Mouse (Mus musculus) fibroblast of lung, adult 2 months (primary cell): ENCODE data around the gene Ptov1.
"Not testable (repeated sequence)": the region's sequence is repeated elsewhere in the genome, so short reads cannot be mapped to it uniquely, and the experiment has no call there.

ENCODE experiments used
- DNase-seq: peaks from one replicate; pipeline ENCODE4 v3.0.0-alpha.2; 2011; ENCODE audit warnings: low read depth

Ptov1 gene

GRCm38 (mm10) chr7:44888256-44889105 is 18.9 kb upstream of the Ptov1 start:
- no peak for DNase-seq

- DNase-seq, result no peak
Measured at GRCm38 (mm10) chr7:44886964-44887363, 17.4 kb upstream of the Ptov1 start.

- DNase-seq, result no peak
Measured at GRCm38 (mm10) chr7:44884637-44885036, 15.0 kb upstream of the Ptov1 start.

- no peak for DNase-seq
Measured at GRCm38 (mm10) chr7:44883036-44883435, 13.4 kb upstream of the Ptov1 start.

GRCm38 (mm10) chr7:44877833-44878232 is 8.2 kb upstream of the Ptov1 start:
- no peak for DNase-seq

- DNase-seq, result not testable (repeated sequence)
Measured at GRCm38 (mm10) chr7:44871774-44872173, 2.2 kb upstream of the Ptov1 start.

- no peak for DNase-seq
Measured at GRCm38 (mm10) chr7:44871181-44871580, 1.6 kb upstream of the Ptov1 start.

- no peak for DNase-seq
Measured at GRCm38 (mm10) chr7:44870614-44871013, 1.0 kb upstream of the Ptov1 start.

- no peak for DNase-seq
Measured at GRCm38 (mm10) chr7:44868919-44869696, 480 bp downstream of the Ptov1 start.

GRCm38 (mm10) chr7:44868465-44868864 is 1.1 kb downstream of the Ptov1 start:
- no peak for DNase-seq

- no peak for DNase-seq
Measured at GRCm38 (mm10) chr7:44867802-44868201, 1.8 kb downstream of the Ptov1 start.

GRCm38 (mm10) chr7:44867010-44867702 is 2.4 kb downstream of the Ptov1 start:
- no peak for DNase-seq

GRCm38 (mm10) chr7:44866276-44867009 is 3.1 kb downstream of the Ptov1 start:
- DNase-seq, result no peak

- DNase-seq, result no peak
Measured at GRCm38 (mm10) chr7:44864595-44865542, 4.7 kb downstream of the Ptov1 start.

- DNase-seq, result no peak
Measured at GRCm38 (mm10) chr7:44863982-44864494, 5.5 kb downstream of the Ptov1 start.

GRCm38 (mm10) chr7:44863210-44863609 is 6.4 kb downstream of the Ptov1 start:
- no peak for DNase-seq

GRCm38 (mm10) chr7:44862434-44862833 is 7.2 kb downstream of the Ptov1 start:
- no peak for DNase-seq

- DNase-seq, result no peak
Measured at GRCm38 (mm10) chr7:44861429-44861816, 8.2 kb downstream of the Ptov1 start.

- DNase-seq, result peak; percentile 31
Measured at GRCm38 (mm10) chr7:44860576-44861428, 8.8 kb downstream of the Ptov1 start.

GRCm38 (mm10) chr7:44859896-44860295 is 9.7 kb downstream of the Ptov1 start:
- no peak for DNase-seq
